Mouse (Mus musculus) frontal cortex, adult 2 months (tissue): Measurements from ENCODE around the gene Hivep2. TPM values are rescaled to one million over a fixed set of nuclear protein-coding genes. Genes with fewer than 3 reads are reported as not detected.
A peak's percentile ranks its signal among the peaks of the same experiment; 100 is the strongest.

Experiments used
- DNase-seq, 2 experiments: peaks; one replicate each; pipeline ENCODE4 v3.0.0; 2022; ENCODE audit warnings: low spot score in 1 of 2; ENCODE audit errors: extremely low spot score in 1 of 2
- polyA plus RNA-seq: library from polyadenylated mRNA; depleted of rRNA; stranded (reverse); fragments of >200 nt; gene quantifications from 2 replicates; pipeline ENCODE4 v1.2.3, GENCODE M21; 2012; rRNA removed

Hivep2 gene
- polyA plus RNA-seq, 1 experiment = 102 TPM

DNA sequence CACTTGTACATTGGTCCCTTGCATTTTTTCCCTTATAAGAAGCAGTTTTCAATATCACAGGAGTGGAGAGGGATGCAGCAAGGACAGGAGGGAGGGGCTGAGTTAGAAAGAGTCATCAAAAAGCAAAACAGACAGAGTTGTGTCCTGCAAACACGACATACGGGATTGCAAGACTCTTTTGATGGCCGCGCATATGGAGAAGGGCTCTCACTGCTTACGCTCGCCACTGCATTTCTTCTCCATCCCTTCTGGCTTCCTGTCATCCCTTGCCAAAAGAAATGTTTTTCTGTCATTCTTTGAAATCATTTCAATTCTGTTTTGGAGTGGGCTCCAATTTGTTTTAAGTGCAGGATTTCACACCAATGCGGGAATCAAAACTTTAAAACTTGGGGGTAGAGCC, 233.5 kb downstream of the Hivep2 start:
- DNase-seq = no peak

DNA sequence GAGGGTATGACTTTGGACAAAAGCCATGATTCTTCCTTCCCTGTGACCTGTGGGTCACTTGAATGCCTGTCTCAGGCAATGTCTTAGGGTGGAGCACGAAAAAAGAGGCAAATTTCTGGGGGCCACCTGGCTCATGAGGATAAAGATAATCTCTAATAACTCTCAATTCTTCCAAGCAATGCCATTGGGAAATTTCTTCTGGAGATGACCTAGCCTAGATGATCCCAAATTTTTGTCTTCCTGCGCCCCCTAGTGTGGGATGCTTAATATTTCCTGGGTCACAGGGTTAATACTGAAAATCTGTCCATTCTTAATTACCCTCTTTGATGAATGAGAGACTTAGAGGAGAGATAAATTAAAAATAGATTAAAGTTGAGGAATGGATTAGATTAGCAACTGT, 234.4 kb downstream of the Hivep2 start:
- peak in 1 of 2 experiments; percentile 78 for DNase-seq

Other genes starting within 250 kb of the Hivep2 start
- 69.6 and 75.7 TPM in 2 replicates for gene Aig1, start 97.1 kb upstream of the Hivep2 start, polyA plus RNA-seq